Mouse (Mus musculus): Measurements from ENCODE around the gene Aldh16a1.
"Not testable (repeated sequence)": the region's sequence is repeated elsewhere in the genome, so short reads cannot be mapped to it uniquely, and the experiment has no call there.

Gene Aldh16a1

GRCm38 (mm10) chr7:45179469-45179868, 25.1 kb upstream of the Aldh16a1 start, which contains the start of gene Gfy:
Gene Gfy (minus strand): TSS chr7:45179569.
- no peak for DNase-seq (ENCODE audit: low spot score in 2 of 2)

GRCm38 (mm10) chr7:45178550-45178949, 24.2 kb upstream of the Aldh16a1 start:
- no peak for DNase-seq (ENCODE audit: low spot score in 2 of 2)

- DNase-seq (ENCODE audit: low spot score in 2 of 2), result no peak
Observed at GRCm38 (mm10) chr7:45176356-45176755, 22.0 kb upstream of the Aldh16a1 start.

GRCm38 (mm10) chr7:45175929-45176328, 21.5 kb upstream of the Aldh16a1 start:
- DNase-seq (ENCODE audit: low spot score in 2 of 2), result no peak

GRCm38 (mm10) chr7:45175398-45175797, 21.0 kb upstream of the Aldh16a1 start:
- DNase-seq (ENCODE audit: low spot score in 2 of 2), result no peak

- no peak for DNase-seq (ENCODE audit: low spot score in 2 of 2)
Observed at GRCm38 (mm10) chr7:45174567-45175280, 20.3 kb upstream of the Aldh16a1 start.

- DNase-seq (ENCODE audit: low spot score in 2 of 2), result not testable (repeated sequence)
Observed at GRCm38 (mm10) chr7:45173772-45174171, 19.4 kb upstream of the Aldh16a1 start.

GRCm38 (mm10) chr7:45172974-45173373, 18.6 kb upstream of the Aldh16a1 start:
- peak in 1 of 2 experiments; percentile 36 for DNase-seq (ENCODE audit: low spot score in 2 of 2)

GRCm38 (mm10) chr7:45169495-45169894, 15.1 kb upstream of the Aldh16a1 start:
- DNase-seq (ENCODE audit: low spot score in 2 of 2), result no peak

- DNase-seq (ENCODE audit: low spot score in 2 of 2), result no peak
Observed at GRCm38 (mm10) chr7:45168656-45169055, 14.3 kb upstream of the Aldh16a1 start.

- no peak for DNase-seq (ENCODE audit: low spot score in 2 of 2)
Observed at GRCm38 (mm10) chr7:45167761-45168445, 13.5 kb upstream of the Aldh16a1 start.

GRCm38 (mm10) chr7:45166950-45167401, 12.6 kb upstream of the Aldh16a1 start:
- DNase-seq (ENCODE audit: low spot score in 2 of 2), result no peak

- no peak for DNase-seq (ENCODE audit: low spot score in 2 of 2)
Observed at GRCm38 (mm10) chr7:45165701-45166100, 11.3 kb upstream of the Aldh16a1 start.

GRCm38 (mm10) chr7:45164833-45165232, 10.4 kb upstream of the Aldh16a1 start:
- no peak for DNase-seq (ENCODE audit: low spot score in 2 of 2)

- DNase-seq (ENCODE audit: low spot score in 2 of 2), result no peak
Observed at GRCm38 (mm10) chr7:45163735-45164490, 9.5 kb upstream of the Aldh16a1 start, which contains the start of gene Slc17a7. Gene Slc17a7 (plus strand): TSS chr7:45163949.

- no peak for DNase-seq (ENCODE audit: low spot score in 2 of 2)
Observed at GRCm38 (mm10) chr7:45162996-45163615, 8.7 kb upstream of the Aldh16a1 start.

- no peak for DNase-seq (ENCODE audit: low spot score in 2 of 2)
Observed at GRCm38 (mm10) chr7:45162551-45162950, 8.2 kb upstream of the Aldh16a1 start.

- DNase-seq (ENCODE audit: low spot score in 2 of 2), result peak; percentile 73 to 87
Observed at GRCm38 (mm10) chr7:45161612-45162473, 7.5 kb upstream of the Aldh16a1 start.

- DNase-seq (ENCODE audit: low spot score in 2 of 2), result no peak
Observed at GRCm38 (mm10) chr7:45160866-45161265, 6.5 kb upstream of the Aldh16a1 start.

GRCm38 (mm10) chr7:45160316-45160800, 6.0 kb upstream of the Aldh16a1 start:
- DNase-seq (ENCODE audit: low spot score in 2 of 2), result no peak

GRCm38 (mm10) chr7:45158991-45159390, 4.6 kb upstream of the Aldh16a1 start:
- DNase-seq (ENCODE audit: low spot score in 2 of 2), result no peak

Data from spleen, postnatal 14 days (tissue).